Mouse (Mus musculus) testis, adult 2 months (tissue): ENCODE data around the gene Trpm8.

Experiments
- CTCF ChIP-seq: fragments of 200-500 bp; IDR thresholded peaks from 2 replicates; pipeline ENCODE4 v1.5.1; 2012; ENCODE audit warnings: low read depth, mild to moderate bottlenecking, inconsistent platforms, low read length, moderate library complexity; ENCODE audit not compliant: control insufficient read depth, insufficient read depth, insufficient replicate concordance
- POLR2A ChIP-seq: fragments of 200-500 bp; IDR thresholded peaks from 2 replicates; pipeline ENCODE4 v1.6.1; 2012; ENCODE audit warnings: low read depth, mild to moderate bottlenecking, inconsistent platforms, low read length, moderate library complexity; ENCODE audit not compliant: control insufficient read depth

- TF ChIP-seq CTCF: no peak
- no peak for TF ChIP-seq POLR2A
These were observed 43.8 kb upstream of the Trpm8 start for GRCm38 (mm10) chr1:88233421-88234247.
